Mouse (Mus musculus) midbrain, embryonic 13.5 days (tissue): ENCODE results near the gene Thrsp. TPM values are rescaled to one million over a fixed set of nuclear protein-coding genes. Genes with fewer than 3 reads are reported as not detected.

Experiments used
- ATAC-seq: fragments of 200-750 bp; cut with Nextera tagmentation; 2 replicates; pipeline ENCODE4 v1.8.0; 2017; ENCODE audit warnings: mild to moderate bottlenecking, moderate TSS enrichment, moderate library complexity
- H3K27ac ChIP-seq: fragments of 300-500 bp; sonication (generic); 2 replicates; pipeline ENCODE4 v1.5.1; 2015; ENCODE audit warnings: inconsistent platforms, mild to moderate bottlenecking, moderate library complexity
- H3K27me3 ChIP-seq: fragments of 300-500 bp; sonication (generic); 2 replicates; pipeline ENCODE4 v1.6.1; 2015; ENCODE audit warnings: mild to moderate bottlenecking, inconsistent platforms
- H3K36me3 ChIP-seq: fragments of 300-500 bp; sonication (generic); 2 replicates; pipeline ENCODE4 v1.6.1; 2015; ENCODE audit warnings: mild to moderate bottlenecking, inconsistent platforms
- H3K4me1 ChIP-seq: fragments of 300-500 bp; sonication (generic); replicated peaks from 2 replicates; pipeline ENCODE4 v1.6.1; 2015; ENCODE audit warnings: inconsistent platforms
- H3K4me2 ChIP-seq: fragments of 300-500 bp; sonication (generic); replicated peaks from 2 replicates; pipeline ENCODE4 v1.6.1; 2015; ENCODE audit warnings: moderate library complexity, mild to moderate bottlenecking, inconsistent platforms
- H3K4me3 ChIP-seq: fragments of 300-500 bp; sonication (generic); replicated peaks from 2 replicates; pipeline ENCODE4 v1.5.1; 2015; ENCODE audit warnings: mild to moderate bottlenecking, inconsistent platforms
- H3K9ac ChIP-seq: fragments of 300-500 bp; sonication (generic); replicated peaks from 2 replicates; pipeline ENCODE4 v1.6.1; 2015; ENCODE audit warnings: mild to moderate bottlenecking, inconsistent platforms
- H3K9me3 ChIP-seq: fragments of 300-500 bp; sonication (generic); 2 replicates; pipeline ENCODE4 v1.6.1; 2016; ENCODE audit warnings: mild to moderate bottlenecking, inconsistent platforms
- WGBS: fragments of 180-500 bp; shearing (Covaris S2); methylation state at CpG from one replicate; pipeline ENCODE4 v1.1.7; 2015; 5-methylcytosine and 5-hydroxymethylcytosine counted together
- polyA plus RNA-seq: library from polyadenylated mRNA; unstranded; fragments of >200 nt; fragmentation: Nextera tagmentation; extraction: Ambion mirVana; gene quantifications from 2 replicates; pipeline ENCODE4 v1.2.1, GENCODE M21; 2015

Gene Thrsp
- polyA plus RNA-seq, 1 experiment from 2014 or later, result 0.89 TPM

- WGBS, result 95% methylated on average over 5 of the region's 5 CpGs
These were observed 30.6 kb downstream of the Thrsp start for GRCm38 (mm10) chr7:97386806-97387370.

DNA sequence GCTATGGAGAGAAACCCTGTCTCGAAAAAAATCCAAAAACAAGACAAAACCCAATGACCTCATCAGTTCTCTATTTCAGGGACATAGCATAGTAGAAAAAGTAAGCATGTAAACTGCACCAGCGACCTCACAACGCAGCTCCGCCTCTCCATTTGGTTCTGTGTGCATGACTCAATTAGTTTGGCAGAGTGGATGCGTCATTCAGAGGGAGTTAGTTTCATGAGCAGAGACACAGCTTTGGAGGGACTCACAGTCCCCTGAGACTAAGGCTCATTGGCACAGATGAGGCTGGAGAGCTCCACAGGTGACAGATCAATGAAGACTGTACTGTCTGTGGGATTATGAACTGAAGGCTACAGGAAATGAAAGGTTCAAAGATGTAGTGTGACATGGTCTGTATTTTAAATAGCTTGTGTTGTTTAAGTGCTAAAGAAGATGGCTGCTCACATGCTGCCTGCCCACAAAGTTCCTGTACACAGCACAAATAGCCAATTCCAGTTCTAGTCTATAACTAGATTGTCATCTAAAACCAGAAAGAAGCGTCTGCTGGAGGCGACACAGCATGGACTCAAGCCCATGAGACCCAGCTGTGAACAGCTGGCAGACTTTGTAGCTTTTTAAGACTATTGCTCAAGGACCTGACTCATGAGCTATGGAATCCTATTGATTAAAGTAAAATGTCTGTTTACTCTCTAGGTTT, 31.3 kb downstream of the Thrsp start:
- H3K4me3 ChIP-seq, result no peak overlapping the region
- ATAC-seq, result no peak
- H3K9ac ChIP-seq, result no peak overlapping the region
- 0 out of 2 replicates have a peak, but pooled peaks cover 2% of the 10 kb centered on the region for H3K4me1 ChIP-seq
- H3K27ac ChIP-seq, result no peak overlapping the region
- H3K27me3 ChIP-seq, result no peaks in the 10 kb centered on the region
- WGBS, result 90% methylated on average over 7 of the region's 7 CpGs
- no peak overlapping the region for H3K4me2 ChIP-seq
- H3K36me3 ChIP-seq, result peaks cover 87% of the 10 kb centered on the region
- no peaks in the 10 kb centered on the region for H3K9me3 ChIP-seq

More at GRCm38 (mm10) chr7:97386806-97387370, 30.6 kb downstream of the Thrsp start:
- H3K36me3 ChIP-seq, result peaks cover 88% of the 10 kb centered on the region
- no peak for ATAC-seq
- no peak overlapping the region for H3K4me2 ChIP-seq
- 0 out of 2 replicates have a peak, but pooled peaks cover 5% of the 10 kb centered on the region for H3K4me1 ChIP-seq
- no peak overlapping the region for H3K9ac ChIP-seq
- H3K9me3 ChIP-seq, result no peaks in the 10 kb centered on the region
- no peaks in the 10 kb centered on the region for H3K27me3 ChIP-seq
- no peak overlapping the region for H3K4me3 ChIP-seq
- H3K27ac ChIP-seq, result no peak overlapping the region

DNA sequence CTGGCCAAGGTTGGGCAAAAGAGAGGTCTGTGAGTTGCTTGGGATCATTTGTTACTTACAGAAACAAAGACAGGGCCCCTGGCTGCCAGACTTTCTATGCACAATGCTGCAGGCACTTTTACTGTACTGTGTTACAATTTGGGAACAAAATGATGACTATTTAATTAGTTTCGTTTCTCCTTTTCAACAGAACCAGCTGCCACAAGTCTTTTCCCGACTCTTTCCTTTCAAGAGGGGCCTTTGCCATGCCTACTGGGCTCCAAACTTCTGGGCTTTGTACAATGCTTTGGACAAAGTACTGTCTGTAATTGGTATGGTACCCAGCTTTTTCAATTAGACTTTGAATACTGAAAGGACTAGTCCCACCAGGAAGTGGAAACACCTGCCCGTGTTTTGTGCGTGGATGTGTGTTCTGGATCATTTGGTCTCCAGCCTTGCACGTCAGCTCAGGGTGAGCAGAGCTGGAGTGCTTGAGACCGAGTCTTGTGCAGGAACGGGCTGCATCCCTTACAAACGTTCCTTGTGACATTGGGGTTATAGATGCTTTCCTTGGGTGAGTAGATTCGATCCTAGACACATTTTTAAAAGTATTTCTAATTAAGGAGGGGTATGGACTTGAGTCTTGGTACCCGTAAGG, 33.9 kb downstream of the Thrsp start:
- 91% methylated on average over 10 of the region's 10 CpGs for WGBS
- no peak overlapping the region for H3K4me3 ChIP-seq
- no peak overlapping the region for H3K9ac ChIP-seq
- H3K36me3 ChIP-seq, result peaks cover 88% of the 10 kb centered on the region
- no peaks in the 10 kb centered on the region for H3K9me3 ChIP-seq
- no peaks in the 10 kb centered on the region for H3K4me1 ChIP-seq
- no peak overlapping the region for H3K4me2 ChIP-seq
- no peaks in the 10 kb centered on the region for H3K27me3 ChIP-seq
- no peak for ATAC-seq
- H3K27ac ChIP-seq, result no peak overlapping the region

DNA sequence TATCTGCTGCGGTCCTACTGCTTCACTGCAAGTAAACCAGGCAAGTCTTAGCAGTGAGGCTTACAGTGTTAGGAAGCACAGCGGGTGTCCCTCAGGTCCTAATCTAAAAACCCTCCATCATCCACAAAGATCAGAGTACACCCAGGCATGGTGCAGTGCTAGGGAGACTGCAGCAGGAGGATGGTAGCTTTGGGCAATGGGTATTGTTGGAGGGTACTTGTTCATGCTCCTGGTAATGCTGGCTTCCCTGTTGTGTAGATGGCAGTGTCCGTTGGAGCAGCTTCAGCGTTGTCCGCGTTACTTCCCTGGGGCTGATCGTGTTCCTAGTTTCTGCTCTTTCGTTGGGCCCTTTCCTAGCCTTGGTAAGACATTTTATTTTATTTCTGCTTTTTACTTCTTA, 34.9 kb downstream of the Thrsp start:
- Histone ChIP-seq H3K36me3 (peaks cover 88% of the 10 kb centered on the region), H3K27ac (no peak overlapping the region), H3K4me1 (no peaks in the 10 kb centered on the region), H3K9ac (no peak overlapping the region), H3K27me3 (no peaks in the 10 kb centered on the region), H3K4me2 (no peak overlapping the region), H3K9me3 (no peaks in the 10 kb centered on the region), H3K4me3 (no peak overlapping the region)
- 98% methylated on average over 8 of the region's 8 CpGs for WGBS
- no peak for ATAC-seq

- no peaks in the 10 kb centered on the region for H3K4me1 ChIP-seq
- peaks cover 85% of the 10 kb centered on the region for H3K36me3 ChIP-seq
- 95% methylated on average over 5 of the region's 5 CpGs for WGBS
- H3K9ac ChIP-seq, result no peak overlapping the region
- H3K9me3 ChIP-seq, result no peaks in the 10 kb centered on the region
- H3K27ac ChIP-seq, result no peak overlapping the region
- H3K4me2 ChIP-seq, result no peak overlapping the region
- no peak for ATAC-seq
- no peak overlapping the region for H3K4me3 ChIP-seq
- no peaks in the 10 kb centered on the region for H3K27me3 ChIP-seq
These were observed 36.9 kb downstream of the Thrsp start for GRCm38 (mm10) chr7:97380500-97381123.

DNA sequence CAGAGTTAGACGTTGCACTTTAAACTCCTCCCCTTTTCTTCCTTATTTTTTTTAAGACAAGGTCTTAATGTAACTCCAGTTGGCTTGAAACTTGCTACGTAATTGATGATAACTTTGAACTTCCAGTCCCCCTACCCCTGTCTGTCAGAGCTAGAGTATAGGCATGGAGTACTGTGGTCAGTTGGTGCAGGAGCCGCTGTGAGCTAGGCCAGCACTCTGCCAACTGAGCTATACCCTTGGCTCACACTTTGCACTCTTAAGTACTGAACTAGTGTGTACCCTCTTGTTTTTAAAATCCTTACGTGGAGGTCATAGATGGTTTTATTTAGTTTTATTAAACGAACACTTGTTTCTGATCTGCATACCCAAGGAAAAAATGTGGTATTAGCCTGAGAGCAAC, 38.2 kb downstream of the Thrsp start:
- H3K4me2 ChIP-seq, result no peak overlapping the region
- no peak for ATAC-seq
- H3K27ac ChIP-seq, result no peak overlapping the region
- H3K36me3 ChIP-seq, result peaks cover 85% of the 10 kb centered on the region
- H3K4me1 ChIP-seq, result no peaks in the 10 kb centered on the region
- H3K9me3 ChIP-seq, result no peaks in the 10 kb centered on the region
- no peaks in the 10 kb centered on the region for H3K27me3 ChIP-seq
- no peak overlapping the region for H3K9ac ChIP-seq
- no peak overlapping the region for H3K4me3 ChIP-seq
- WGBS, result 94% methylated on average over 5 of the region's 5 CpGs

DNA sequence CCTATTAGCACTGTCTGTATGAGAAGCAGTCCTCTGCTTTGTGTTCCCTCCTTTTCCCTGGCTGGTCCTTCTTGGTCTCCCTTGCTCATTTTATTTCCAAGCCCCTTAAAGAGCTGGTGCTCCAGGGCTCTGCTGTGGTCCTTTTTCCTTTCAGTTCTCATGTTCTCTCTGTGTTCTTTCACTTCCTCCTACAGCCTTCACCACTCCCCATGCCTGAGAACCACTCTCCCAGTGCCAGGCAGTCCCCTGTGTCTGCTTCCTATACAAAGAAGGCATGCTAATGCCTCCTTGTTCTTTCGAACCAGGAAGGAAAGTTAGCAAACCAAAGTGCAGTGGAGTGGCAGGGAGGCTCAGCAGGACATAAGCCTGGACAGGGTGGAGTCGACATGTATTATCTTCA, 41.6 kb downstream of the Thrsp start:
- ATAC-seq, result no peak
- H3K4me3 ChIP-seq, result no peak overlapping the region
- H3K4me2 ChIP-seq, result no peak overlapping the region
- H3K4me1 ChIP-seq, result peaks cover 12% of the 10 kb centered on the region
- H3K27ac ChIP-seq, result no peak overlapping the region
- H3K36me3 ChIP-seq, result peaks cover 58% of the 10 kb centered on the region
- WGBS, result 85% methylated on average over 2 of the region's 2 CpGs
- no peaks in the 10 kb centered on the region for H3K27me3 ChIP-seq
- H3K9ac ChIP-seq, result no peak overlapping the region
- H3K9me3 ChIP-seq, result no peaks in the 10 kb centered on the region

GRCm38 (mm10) chr7:97375101-97375500, 42.4 kb downstream of the Thrsp start:
- Histone ChIP-seq H3K4me2 (no peak overlapping the region), H3K9me3 (no peaks in the 10 kb centered on the region), H3K27me3 (no peaks in the 10 kb centered on the region), H3K36me3 (peaks cover 53% of the 10 kb centered on the region), H3K9ac (no peak overlapping the region), H3K4me1 (peaks cover 16% of the 10 kb centered on the region), H3K4me3 (no peak overlapping the region), H3K27ac (no peak overlapping the region)
- ATAC-seq, result no peak
- 97% methylated on average over 9 of the region's 9 CpGs for WGBS

- peaks cover 3% of the 10 kb centered on the region for H3K4me1 ChIP-seq
- no peak overlapping the region for H3K27ac ChIP-seq
- no peak for ATAC-seq
- no peak overlapping the region for H3K4me3 ChIP-seq
- H3K27me3 ChIP-seq, result no peaks in the 10 kb centered on the region
- no peaks in the 10 kb centered on the region for H3K36me3 ChIP-seq
- H3K9me3 ChIP-seq, result no peaks in the 10 kb centered on the region
- H3K4me2 ChIP-seq, result no peak overlapping the region
- WGBS, result 79% methylated on average over 1 of the region's 1 CpGs
- H3K9ac ChIP-seq, result no peak overlapping the region
These were observed 51.6 kb downstream of the Thrsp start for GRCm38 (mm10) chr7:97365887-97366286.

Other genes starting within 250 kb of the Thrsp start
- gene Usp35, start 85.7 kb downstream of the Thrsp start, polyA plus RNA-seq, result 2.6 and 2.8 TPM in 2 replicates
- gene Kctd21, start 85.4 kb downstream of the Thrsp start, polyA plus RNA-seq, result 6.9 and 8.3 TPM in 2 replicates
- gene Alg8, start 46.1 kb downstream of the Thrsp start, polyA plus RNA-seq, result 19.5 and 22.2 TPM in 2 replicates
- gene Ndufc2, start 17.7 kb downstream of the Thrsp start, polyA plus RNA-seq, result 395 and 403 TPM in 2 replicates
- gene Kctd14, start 33.6 kb upstream of the Thrsp start, polyA plus RNA-seq, result 1.5 and 1.6 TPM in 2 replicates
- 45.9 and 48.8 TPM in 2 replicates for gene Ints4, start 63.2 kb upstream of the Thrsp start, polyA plus RNA-seq
- 46.6 and 50.5 TPM in 2 replicates for gene Aamdc, start 161.8 kb upstream of the Thrsp start, polyA plus RNA-seq
- 35.6 and 40.9 TPM in 2 replicates for gene Rsf1, start 162.2 kb upstream of the Thrsp start, polyA plus RNA-seq